Mouse (Mus musculus): ENCODE data around the gene Oosp1. TPM values are rescaled to one million over a fixed set of nuclear protein-coding genes. Genes with fewer than 3 reads are reported as not detected.

Gene Oosp1
- polyA plus RNA-seq (2015; fragmentation: Nextera tagmentation; extraction: Ambion mirVana) = 0.14 TPM in 1 of 2 replicates, not detected in the other

DNA sequence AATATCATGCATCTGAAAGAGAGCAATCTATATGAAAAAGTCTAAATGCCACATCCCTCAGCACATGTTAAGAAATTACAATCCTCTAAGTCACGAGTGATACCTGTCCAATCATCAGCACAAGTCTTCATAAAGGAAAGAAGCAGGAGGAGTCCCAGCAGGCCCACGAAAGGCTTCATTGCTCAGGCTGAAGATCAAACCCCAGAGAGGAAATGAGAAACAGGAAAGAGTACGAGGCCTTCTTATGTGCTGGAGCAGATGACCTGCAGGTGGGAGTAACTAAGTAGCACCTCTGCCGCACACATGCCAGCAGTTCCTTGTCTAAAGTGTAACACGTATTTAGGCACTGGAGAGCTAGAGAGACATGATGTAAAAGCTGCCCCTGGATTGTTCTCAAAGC is at the start of gene Oosp1:
Oosp1 (minus strand) TSS at position 312 of the 400 bp plus-strand sequence.
- no peak within 1 kb of the TSS for H3K27ac ChIP-seq (replicated peaks)
- no peaks in the 10 kb centered on the region for H3K27me3 ChIP-seq
- WGBS (ENCODE audit: insufficient replicate concordance) = 31% methylated on average over 5 of the region's 5 CpGs
- no peaks in the 10 kb centered on the region for H3K4me1 ChIP-seq (replicated peaks)
- H3K4me3 ChIP-seq (replicated peaks) = no peak within 1 kb of the TSS
- ATAC-seq (ENCODE audit: insufficient read depth) = no peak
- no peaks in the 10 kb centered on the region for H3K9me3 ChIP-seq (replicated peaks)
- no peak within 1 kb of the TSS for H3K4me2 ChIP-seq
- H3K9ac ChIP-seq = no peak within 1 kb of the TSS
- no peaks in the 10 kb centered on the region for H3K36me3 ChIP-seq (replicated peaks)

DNA sequence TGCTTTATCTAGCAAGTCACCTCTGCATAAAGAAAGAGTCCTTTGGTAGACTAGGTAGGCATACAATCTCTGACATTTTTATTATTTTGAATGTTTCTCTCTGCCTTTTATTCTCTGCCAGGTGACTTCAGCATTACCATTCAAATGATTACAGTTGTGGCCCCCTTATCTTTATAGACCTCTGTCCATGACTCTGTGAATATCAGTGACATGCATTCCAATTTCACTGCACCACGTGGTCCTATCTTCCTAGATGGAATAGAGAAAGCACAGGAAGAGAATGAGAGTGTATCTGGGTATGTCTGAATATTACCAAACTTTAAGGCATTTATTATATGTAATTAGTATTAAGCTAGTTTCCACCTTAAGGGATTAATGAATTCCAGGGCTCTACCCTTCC is 45.5 kb upstream of the Oosp1 start:
- peak; percentile 67; the same call in 1 of the 2 replicates for ATAC-seq (ENCODE audit: insufficient read depth)
- Histone ChIP-seq H3K27me3 (no peaks in the 10 kb centered on the region), H3K4me3 (replicated peaks) (no peak overlapping the region)

DNA sequence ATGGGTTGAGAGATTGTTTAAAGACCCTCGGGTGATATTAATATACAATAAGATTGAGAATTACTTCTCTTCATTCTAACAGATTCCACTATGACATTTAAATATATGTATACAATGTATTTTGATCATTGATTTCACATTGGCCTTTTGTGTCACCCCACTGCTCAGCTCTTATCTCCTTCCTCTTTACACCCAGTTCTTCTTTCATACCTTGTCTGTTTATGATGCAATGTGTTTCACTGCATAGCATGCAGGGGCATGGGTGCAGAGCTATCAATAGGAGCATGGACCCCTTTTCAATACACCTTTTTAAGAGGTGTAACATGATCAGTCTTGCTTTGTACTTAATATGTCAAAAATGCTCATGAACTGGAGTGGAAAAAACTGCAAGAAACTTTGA is 39.3 kb upstream of the Oosp1 start:
- no peak overlapping the region for H3K4me2 ChIP-seq
- ATAC-seq (ENCODE audit: insufficient read depth) = no peak
- no peaks in the 10 kb centered on the region for H3K27me3 ChIP-seq
- WGBS (ENCODE audit: insufficient replicate concordance) = 36% methylated on average over 1 of the region's 1 CpGs
- H3K4me3 ChIP-seq (replicated peaks) = no peak overlapping the region
- no peak overlapping the region for H3K9ac ChIP-seq
- H3K36me3 ChIP-seq (replicated peaks) = no peaks in the 10 kb centered on the region
- H3K4me1 ChIP-seq (replicated peaks) = peaks cover 16% of the 10 kb centered on the region
- no peak overlapping the region for H3K27ac ChIP-seq (replicated peaks)
- no peaks in the 10 kb centered on the region for H3K9me3 ChIP-seq (replicated peaks)

More for the DNA sequence above, 45.5 kb upstream of the Oosp1 start:
- no peaks in the 10 kb centered on the region for H3K9me3 ChIP-seq (replicated peaks)
- no peak overlapping the region for H3K27ac ChIP-seq (replicated peaks)
- no peak overlapping the region for H3K9ac ChIP-seq
- H3K36me3 ChIP-seq (replicated peaks) = no peaks in the 10 kb centered on the region
- 11% methylated on average over 1 of the region's 1 CpGs for WGBS (ENCODE audit: insufficient replicate concordance)
- H3K4me2 ChIP-seq = no peak overlapping the region
- peaks cover 4% of the 10 kb centered on the region; the same call in 1 of the 2 replicates for H3K4me1 ChIP-seq (replicated peaks)

- H3K4me3 ChIP-seq (replicated peaks) = no peak overlapping the region
- peak overlapping the region; percentile 31; the same call in 1 of the 2 replicates for H3K27ac ChIP-seq (replicated peaks)
- peaks cover 16% of the 10 kb centered on the region for H3K4me1 ChIP-seq (replicated peaks)
- H3K27me3 ChIP-seq = no peaks in the 10 kb centered on the region
- no peak overlapping the region for H3K9ac ChIP-seq
- 0 out of 2 replicates have a peak overlapping the region, but pooled peaks have one; percentile 5 for H3K4me2 ChIP-seq
- WGBS (ENCODE audit: insufficient replicate concordance) = 18% methylated on average over 5 of the region's 5 CpGs
- peak; percentile 75 for ATAC-seq (ENCODE audit: insufficient read depth)
- no peaks in the 10 kb centered on the region for H3K9me3 ChIP-seq (replicated peaks)
- no peaks in the 10 kb centered on the region for H3K36me3 ChIP-seq (replicated peaks)
These were observed 36.4 kb upstream of the Oosp1 start for GRCm38 (mm10) chr19:11727304-11727703.

GRCm38 (mm10) chr19:11725915-11726314 is 35.0 kb upstream of the Oosp1 start:
- Histone ChIP-seq H3K36me3 (replicated peaks) (no peaks in the 10 kb centered on the region), H3K9me3 (replicated peaks) (no peaks in the 10 kb centered on the region), H3K4me1 (replicated peaks) (peaks cover 16% of the 10 kb centered on the region), H3K9ac (no peak overlapping the region), H3K27me3 (no peaks in the 10 kb centered on the region), H3K4me2 (no peak overlapping the region), H3K27ac (replicated peaks) (0 out of 2 replicates have a peak overlapping the region, but pooled peaks have one; percentile 72), H3K4me3 (replicated peaks) (no peak overlapping the region)
- 11% methylated on average over 2 of the region's 2 CpGs for WGBS (ENCODE audit: insufficient replicate concordance)
- ATAC-seq (ENCODE audit: insufficient read depth) = peak; percentile 86

DNA sequence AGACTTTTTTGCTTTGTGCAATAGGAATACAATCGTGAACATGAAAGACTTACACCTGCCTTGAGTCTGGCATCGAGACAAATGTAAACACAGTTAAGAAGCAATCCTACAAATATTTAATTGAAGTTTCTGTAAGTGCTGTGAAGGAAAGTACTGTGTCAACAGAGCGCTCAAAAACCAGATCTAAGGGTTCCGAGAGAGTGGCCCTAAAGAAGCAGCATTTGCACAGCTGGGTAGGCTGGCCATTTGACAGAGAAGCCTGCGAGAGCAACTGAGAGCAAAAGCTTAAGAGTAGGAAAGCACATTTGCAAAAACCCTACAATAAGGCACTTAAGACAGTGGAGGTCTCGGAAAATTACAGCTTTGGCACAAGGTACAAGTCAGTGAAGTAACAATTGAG is 33.3 kb upstream of the Oosp1 start:
- H3K9ac ChIP-seq = no peak overlapping the region
- H3K4me2 ChIP-seq = no peak overlapping the region
- no peaks in the 10 kb centered on the region for H3K9me3 ChIP-seq (replicated peaks)
- 72% methylated on average over 6 of the region's 6 CpGs for WGBS (ENCODE audit: insufficient replicate concordance)
- no peak for ATAC-seq (ENCODE audit: insufficient read depth)
- peaks cover 16% of the 10 kb centered on the region for H3K4me1 ChIP-seq (replicated peaks)
- no peaks in the 10 kb centered on the region for H3K36me3 ChIP-seq (replicated peaks)
- H3K27me3 ChIP-seq = no peaks in the 10 kb centered on the region
- no peak overlapping the region for H3K27ac ChIP-seq (replicated peaks)
- no peak overlapping the region for H3K4me3 ChIP-seq (replicated peaks)

- no peak overlapping the region for H3K4me2 ChIP-seq
- H3K27me3 ChIP-seq = no peaks in the 10 kb centered on the region
- no peak overlapping the region for H3K27ac ChIP-seq (replicated peaks)
- no peak overlapping the region for H3K4me3 ChIP-seq (replicated peaks)
- ATAC-seq (ENCODE audit: insufficient read depth) = no peak
- H3K9ac ChIP-seq = no peak overlapping the region
- WGBS (ENCODE audit: insufficient replicate concordance) = 78% methylated on average over 2 of the region's 2 CpGs
- H3K4me1 ChIP-seq (replicated peaks) = peaks cover 16% of the 10 kb centered on the region
- no peaks in the 10 kb centered on the region for H3K36me3 ChIP-seq (replicated peaks)
- H3K9me3 ChIP-seq (replicated peaks) = no peaks in the 10 kb centered on the region
These were observed 32.9 kb upstream of the Oosp1 start for GRCm38 (mm10) chr19:11723870-11724269.

DNA sequence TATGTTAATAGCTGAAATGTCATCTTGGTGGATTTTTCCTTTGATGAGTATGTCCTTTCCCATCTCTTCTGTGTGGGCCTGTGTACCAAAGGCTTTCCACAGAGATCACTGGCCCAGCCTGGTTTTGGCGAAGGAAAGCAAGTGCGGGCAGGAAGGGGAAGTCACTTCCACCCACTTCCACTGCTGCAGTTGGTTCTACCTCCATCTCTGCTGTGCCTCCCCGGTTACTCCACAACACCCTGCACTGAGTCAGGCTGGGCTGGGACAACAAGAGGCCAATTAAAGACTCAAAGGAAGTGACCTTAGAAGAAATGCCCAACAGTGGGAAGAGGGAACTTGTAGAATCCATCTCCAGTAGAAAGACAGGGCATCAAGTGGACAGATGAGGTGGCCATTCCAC is 29.1 kb upstream of the Oosp1 start:
- H3K4me3 ChIP-seq (replicated peaks) = no peak overlapping the region
- no peak for ATAC-seq (ENCODE audit: insufficient read depth)
- H3K9ac ChIP-seq = no peak overlapping the region
- H3K36me3 ChIP-seq (replicated peaks) = no peaks in the 10 kb centered on the region
- H3K27me3 ChIP-seq = no peaks in the 10 kb centered on the region
- H3K4me2 ChIP-seq = no peak overlapping the region
- no peaks in the 10 kb centered on the region for H3K9me3 ChIP-seq (replicated peaks)
- WGBS (ENCODE audit: insufficient replicate concordance) = 47% methylated on average over 3 of the region's 3 CpGs
- H3K27ac ChIP-seq (replicated peaks) = no peak overlapping the region
- H3K4me1 ChIP-seq (replicated peaks) = no peaks in the 10 kb centered on the region

- H3K27me3 ChIP-seq = no peaks in the 10 kb centered on the region
- WGBS (ENCODE audit: insufficient replicate concordance) = 59% methylated on average over 4 of the region's 4 CpGs
These were observed 21.5 kb upstream of the Oosp1 start for GRCm38 (mm10) chr19:11712451-11712850.

DNA sequence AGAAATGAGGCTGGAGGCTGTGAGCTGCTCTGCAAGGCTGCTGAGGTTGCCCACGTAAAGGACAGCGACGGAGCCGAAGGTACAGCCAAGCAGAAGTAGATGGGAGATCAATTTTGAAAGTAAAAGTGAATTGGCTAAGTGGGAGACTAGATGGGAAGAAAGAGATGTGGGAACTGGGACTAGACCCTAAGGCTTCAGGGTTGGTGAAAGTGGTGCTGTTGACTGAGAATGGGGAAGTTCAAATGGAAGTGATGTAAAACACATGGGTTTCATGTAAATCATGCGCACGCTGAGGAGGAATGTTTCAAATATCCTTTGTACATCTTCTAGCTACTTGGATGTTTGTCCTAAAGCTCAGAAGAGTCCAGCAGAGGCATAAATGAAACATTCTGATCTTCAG is 7.4 kb upstream of the Oosp1 start:
- Histone ChIP-seq H3K4me2 (no peak overlapping the region), H3K36me3 (replicated peaks) (no peaks in the 10 kb centered on the region), H3K4me3 (replicated peaks) (no peak overlapping the region), H3K4me1 (replicated peaks) (no peaks in the 10 kb centered on the region), H3K9me3 (replicated peaks) (no peaks in the 10 kb centered on the region), H3K9ac (no peak overlapping the region), H3K27ac (replicated peaks) (no peak overlapping the region), H3K27me3 (no peaks in the 10 kb centered on the region)
- no peak for ATAC-seq (ENCODE audit: insufficient read depth)
- WGBS (ENCODE audit: insufficient replicate concordance) = 77% methylated on average over 6 of the region's 6 CpGs

More at GRCm38 (mm10) chr19:11712451-11712850, 21.5 kb upstream of the Oosp1 start:
- no peaks in the 10 kb centered on the region for H3K36me3 ChIP-seq (replicated peaks)
- H3K9me3 ChIP-seq (replicated peaks) = no peaks in the 10 kb centered on the region
- no peak overlapping the region for H3K4me3 ChIP-seq (replicated peaks)
- ATAC-seq (ENCODE audit: insufficient read depth) = no peak
- no peak overlapping the region for H3K27ac ChIP-seq (replicated peaks)
- no peak overlapping the region for H3K4me2 ChIP-seq
- no peak overlapping the region for H3K9ac ChIP-seq
- H3K4me1 ChIP-seq (replicated peaks) = no peaks in the 10 kb centered on the region

GRCm38 (mm10) chr19:11696755-11697154 is 5.8 kb upstream of the Oosp1 start, which contains the start of gene Oosp3:
TSS of gene Oosp3 (plus strand) at chr19:11697055.
- Histone ChIP-seq H3K27me3 (no peaks in the 10 kb centered on the region), H3K9me3 (replicated peaks) (no peaks in the 10 kb centered on the region), H3K4me2 (no peak within 1 kb of the TSS), H3K36me3 (replicated peaks) (no peaks in the 10 kb centered on the region), H3K27ac (replicated peaks) (no peak within 1 kb of the TSS), H3K4me3 (replicated peaks) (no peak within 1 kb of the TSS), H3K9ac (no peak within 1 kb of the TSS), H3K4me1 (replicated peaks) (no peaks in the 10 kb centered on the region)
- no peak for ATAC-seq (ENCODE audit: insufficient read depth)
- WGBS (ENCODE audit: insufficient replicate concordance) = 64% methylated on average over 2 of the region's 2 CpGs

- Histone ChIP-seq H3K4me1 (replicated peaks) (no peaks in the 10 kb centered on the region), H3K9me3 (replicated peaks) (no peaks in the 10 kb centered on the region), H3K36me3 (replicated peaks) (no peaks in the 10 kb centered on the region), H3K4me2 (no peak overlapping the region), H3K9ac (no peak overlapping the region), H3K27me3 (no peaks in the 10 kb centered on the region), H3K27ac (replicated peaks) (no peak overlapping the region), H3K4me3 (replicated peaks) (no peak overlapping the region)
- ATAC-seq (ENCODE audit: insufficient read depth) = no peak
- WGBS (ENCODE audit: insufficient replicate concordance) = 53% methylated on average over 1 of the region's 1 CpGs
These were observed 504 bp upstream of the Oosp1 start for GRCm38 (mm10) chr19:11691454-11691853.
